Mouse (Mus musculus) stomach, postnatal 0 days (tissue): ENCODE results near the gene Tsnaxip1.

Experiments used
- CTCF ChIP-seq: IDR thresholded peaks from 2 replicates; pipeline ENCODE4 v1.5.1; 2016; ENCODE audit warnings: antibody characterized with exemption, low read depth, mild to moderate bottlenecking, moderate library complexity
- EP300 ChIP-seq: optimal IDR thresholded peaks from 2 replicates; pipeline ENCODE3; 2016; ENCODE audit warnings: antibody characterized with exemption

DNA sequence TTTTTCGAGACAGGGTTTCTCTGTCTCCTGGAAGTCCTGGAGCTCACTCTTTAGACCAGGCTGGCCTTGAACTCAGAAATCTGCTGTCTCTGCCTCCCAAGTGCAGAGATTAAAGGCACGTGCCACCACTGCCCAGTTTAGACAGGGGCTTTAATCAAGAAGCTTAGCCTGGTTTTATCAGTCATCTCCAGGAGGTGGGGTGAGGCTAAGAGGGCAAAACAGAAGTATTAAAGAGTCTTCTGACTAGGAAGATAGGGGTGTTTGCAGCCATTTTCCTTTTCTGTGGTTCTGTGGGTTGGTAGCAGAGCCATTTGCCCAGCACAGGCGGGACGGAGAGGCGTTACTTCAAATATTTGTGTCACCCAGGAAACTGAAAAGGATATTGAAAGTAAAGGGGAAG lies 31.8 kb downstream of the Tsnaxip1 start:
- TF ChIP-seq CTCF (no peak), EP300 (no peak)
